Mouse (Mus musculus) liver, embryonic 14.5 days (tissue): ENCODE measurements at regions not wholly inside any gene's neighbourhood (a gene's known extent, or its start where the extent isn't known, plus 50 kb on each side); places are given as distances from the start of the nearest gene placed in this dataset.

Experiments used
- CTCF ChIP-seq: IDR thresholded peaks from 2 replicates; pipeline ENCODE4 v1.5.1; 2016; ENCODE audit warnings: antibody characterized with exemption, low read depth, control low read depth
- EP300 ChIP-seq: IDR thresholded peaks from 2 replicates; pipeline ENCODE4 v1.6.1; 2016; ENCODE audit warnings: antibody characterized with exemption, low read depth

- TF ChIP-seq CTCF (no peak), EP300 (no peak)
These were observed 118.2 kb upstream of the Krr1 start for GRCm38 (mm10) chr10:111854254-111854653.
